Mouse (Mus musculus): Measurements from ENCODE around the gene Zfp853. TPM values are rescaled to one million over a fixed set of nuclear protein-coding genes. Genes with fewer than 3 reads are reported as not detected.

Zfp853 gene
- polyA plus RNA-seq, 1 experiment from 2014 or later, result not detected

- Histone ChIP-seq H3K4me1 (replicated peaks; ENCODE audit: control insufficient read depth, insufficient read depth, low read length) (no peaks in the 10 kb centered on the region), H3K9me3 (ENCODE audit: control insufficient read depth, low read length) (no peaks in the 10 kb centered on the region), H3K27ac (ENCODE audit: low read depth) (no peak overlapping the region), H3K4me2 (ENCODE audit: low read length) (no peak overlapping the region), H3K36me3 (ENCODE audit: control insufficient read depth, insufficient read depth, low read length) (peaks cover 66% of the 10 kb centered on the region), H3K27me3 (replicated peaks; ENCODE audit: control insufficient read depth, insufficient read depth, low read length) (no peaks in the 10 kb centered on the region), H3K4me3 (ENCODE audit: low read depth, low read length) (no peak overlapping the region), H3K9ac (ENCODE audit: low read length) (no peak overlapping the region)
- ATAC-seq (replicated peaks; ENCODE audit: low FRiP score, low TSS enrichment, low read depth) (no peak), DNase-seq (ENCODE audit: low spot score) (no peak)
- WGBS, result 77% methylated on average over 8 of the region's 8 CpGs
These were observed 7.9 kb upstream of the Zfp853 start for GRCm38 (mm10) chr5:143301296-143301695.

GRCm38 (mm10) chr5:143299686-143300085 lies 6.3 kb upstream of the Zfp853 start:
- Histone ChIP-seq H3K4me2 (ENCODE audit: low read length) (no peak overlapping the region), H3K9me3 (ENCODE audit: control insufficient read depth, low read length) (no peaks in the 10 kb centered on the region), H3K27ac (ENCODE audit: low read depth) (no peak overlapping the region), H3K36me3 (ENCODE audit: control insufficient read depth, insufficient read depth, low read length) (peaks cover 51% of the 10 kb centered on the region), H3K4me3 (ENCODE audit: low read depth, low read length) (no peak overlapping the region), H3K4me1 (replicated peaks; ENCODE audit: control insufficient read depth, insufficient read depth, low read length) (no peaks in the 10 kb centered on the region), H3K27me3 (replicated peaks; ENCODE audit: control insufficient read depth, insufficient read depth, low read length) (no peaks in the 10 kb centered on the region), H3K9ac (ENCODE audit: low read length) (no peak overlapping the region)
- 89% methylated on average over 4 of the region's 4 CpGs for WGBS
- no peak for ATAC-seq (replicated peaks; ENCODE audit: low FRiP score, low TSS enrichment, low read depth)
- peak; percentile 80 for DNase-seq (ENCODE audit: low spot score)

GRCm38 (mm10) chr5:143298391-143298790 lies 5.0 kb upstream of the Zfp853 start:
- ATAC-seq (replicated peaks; ENCODE audit: low FRiP score, low TSS enrichment, low read depth), result no peak
- H3K9me3 ChIP-seq (ENCODE audit: control insufficient read depth, low read length), result no peaks in the 10 kb centered on the region

DNA sequence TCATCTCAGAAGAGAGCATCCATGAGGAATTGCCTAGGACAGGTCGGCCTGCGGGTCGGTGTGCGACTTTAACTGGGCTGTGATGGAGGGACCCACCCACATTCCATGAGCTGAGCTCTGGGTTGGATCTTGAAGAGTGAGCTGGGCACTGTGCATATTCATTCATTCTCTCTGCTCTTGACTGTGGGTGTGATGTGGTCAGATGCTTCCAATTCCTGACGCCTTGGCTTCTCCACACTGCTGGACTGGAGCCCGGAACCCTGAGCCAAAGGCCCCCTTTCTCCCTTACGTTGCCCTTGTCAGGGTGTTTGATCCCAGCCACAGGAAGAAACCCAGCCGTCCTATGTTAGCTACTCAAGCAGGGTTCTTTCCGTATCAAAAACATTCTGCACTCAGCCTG lies 4.6 kb upstream of the Zfp853 start:
- Histone ChIP-seq H3K4me3 (ENCODE audit: low read depth, low read length) (no peak overlapping the region), H3K36me3 (ENCODE audit: control insufficient read depth, insufficient read depth, low read length) (peaks cover 38% of the 10 kb centered on the region), H3K27me3 (replicated peaks; ENCODE audit: control insufficient read depth, insufficient read depth, low read length) (peaks cover 17% of the 10 kb centered on the region), H3K27ac (ENCODE audit: low read depth) (no peak overlapping the region), H3K9ac (ENCODE audit: low read length) (no peak overlapping the region), H3K4me1 (replicated peaks; ENCODE audit: control insufficient read depth, insufficient read depth, low read length) (no peaks in the 10 kb centered on the region), H3K9me3 (ENCODE audit: control insufficient read depth, low read length) (no peaks in the 10 kb centered on the region), H3K4me2 (ENCODE audit: low read length) (no peak overlapping the region)
- 93% methylated on average over 9 of the region's 9 CpGs for WGBS
- ATAC-seq (replicated peaks; ENCODE audit: low FRiP score, low TSS enrichment, low read depth), result no peak
- no peak for DNase-seq (ENCODE audit: low spot score)

More at GRCm38 (mm10) chr5:143298391-143298790, 5.0 kb upstream of the Zfp853 start:
- WGBS, result 94% methylated on average over 7 of the region's 7 CpGs
- no peak overlapping the region for H3K27ac ChIP-seq (ENCODE audit: low read depth)
- H3K36me3 ChIP-seq (ENCODE audit: control insufficient read depth, insufficient read depth, low read length), result peaks cover 42% of the 10 kb centered on the region
- no peak overlapping the region for H3K9ac ChIP-seq (ENCODE audit: low read length)
- no peak overlapping the region for H3K4me3 ChIP-seq (ENCODE audit: low read depth, low read length)
- no peaks in the 10 kb centered on the region for H3K4me1 ChIP-seq (replicated peaks; ENCODE audit: control insufficient read depth, insufficient read depth, low read length)
- DNase-seq (ENCODE audit: low spot score), result no peak
- H3K4me2 ChIP-seq (ENCODE audit: low read length), result no peak overlapping the region
- peaks cover 13% of the 10 kb centered on the region for H3K27me3 ChIP-seq (replicated peaks; ENCODE audit: control insufficient read depth, insufficient read depth, low read length)

DNA sequence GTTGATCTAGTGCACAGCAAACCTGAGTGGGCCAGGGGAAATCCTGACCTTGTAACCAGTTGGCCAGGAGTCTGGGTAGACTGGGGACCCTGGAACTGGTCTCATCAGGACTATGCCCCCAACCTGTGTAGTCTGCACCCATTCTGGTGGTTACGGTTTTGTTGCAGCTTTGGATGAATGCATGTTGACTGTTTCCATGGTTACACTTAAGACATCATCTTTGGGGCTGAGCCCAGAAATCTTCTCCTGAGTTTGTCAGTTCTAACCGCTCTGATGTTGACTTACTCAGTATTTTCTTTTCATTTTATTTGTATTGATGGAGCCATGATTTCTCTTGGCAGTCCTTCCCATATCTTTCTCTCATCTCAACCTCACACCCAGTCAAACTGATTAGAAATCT lies 1.9 kb upstream of the Zfp853 start:
- H3K4me1 ChIP-seq (replicated peaks; ENCODE audit: control insufficient read depth, insufficient read depth, low read length), result no peaks in the 10 kb centered on the region
- 89% methylated on average over 2 of the region's 2 CpGs for WGBS
- no peaks in the 10 kb centered on the region for H3K9me3 ChIP-seq (ENCODE audit: control insufficient read depth, low read length)
- no peak for DNase-seq (ENCODE audit: low spot score)
- H3K9ac ChIP-seq (ENCODE audit: low read length), result no peak overlapping the region
- H3K36me3 ChIP-seq (ENCODE audit: control insufficient read depth, insufficient read depth, low read length), result peaks cover 15% of the 10 kb centered on the region
- no peak overlapping the region for H3K4me3 ChIP-seq (ENCODE audit: low read depth, low read length)
- H3K27me3 ChIP-seq (replicated peaks; ENCODE audit: control insufficient read depth, insufficient read depth, low read length), result peaks cover 42% of the 10 kb centered on the region
- no peak overlapping the region for H3K4me2 ChIP-seq (ENCODE audit: low read length)
- H3K27ac ChIP-seq (ENCODE audit: low read depth), result no peak overlapping the region
- no peak for ATAC-seq (replicated peaks; ENCODE audit: low FRiP score, low TSS enrichment, low read depth)

DNA sequence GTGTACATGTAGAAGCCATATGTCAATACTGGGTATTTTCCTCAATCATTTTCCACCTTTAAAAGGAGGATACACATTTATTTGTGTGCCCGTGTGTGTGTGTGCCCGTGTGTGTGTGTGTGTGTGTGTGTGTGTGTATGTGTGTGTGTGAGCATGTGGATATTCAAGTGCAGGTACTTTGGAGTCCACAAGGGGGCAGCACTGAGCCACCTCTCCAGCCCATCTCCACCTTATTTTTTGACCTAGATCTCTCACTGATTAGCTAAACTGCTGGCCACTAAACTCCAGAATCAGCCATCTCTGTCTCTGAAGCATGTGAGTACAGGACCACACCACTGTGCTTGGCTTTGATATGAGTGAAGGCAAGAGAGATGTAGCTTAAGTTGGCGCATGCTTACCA lies 1.4 kb upstream of the Zfp853 start:
- no peak overlapping the region for H3K4me2 ChIP-seq (ENCODE audit: low read length)
- H3K36me3 ChIP-seq (ENCODE audit: control insufficient read depth, insufficient read depth, low read length), result peaks cover 11% of the 10 kb centered on the region
- ATAC-seq (replicated peaks; ENCODE audit: low FRiP score, low TSS enrichment, low read depth), result no peak
- no peak overlapping the region for H3K4me3 ChIP-seq (ENCODE audit: low read depth, low read length)
- no peaks in the 10 kb centered on the region for H3K4me1 ChIP-seq (replicated peaks; ENCODE audit: control insufficient read depth, insufficient read depth, low read length)
- DNase-seq (ENCODE audit: low spot score), result no peak
- H3K27me3 ChIP-seq (replicated peaks; ENCODE audit: control insufficient read depth, insufficient read depth, low read length), result peaks cover 47% of the 10 kb centered on the region
- H3K27ac ChIP-seq (ENCODE audit: low read depth), result no peak overlapping the region
- WGBS, result 91% methylated on average over 3 of the region's 3 CpGs
- H3K9ac ChIP-seq (ENCODE audit: low read length), result no peak overlapping the region
- no peaks in the 10 kb centered on the region for H3K9me3 ChIP-seq (ENCODE audit: control insufficient read depth, low read length)

GRCm38 (mm10) chr5:143292879-143293278 lies 544 bp downstream of the Zfp853 start:
- WGBS, result 2% methylated on average over 17 of the region's 19 CpGs
- DNase-seq (ENCODE audit: low spot score), result peak; percentile 60
- Histone ChIP-seq H3K27me3 (replicated peaks; ENCODE audit: control insufficient read depth, insufficient read depth, low read length) (peaks cover 66% of the 10 kb centered on the region), H3K9me3 (ENCODE audit: control insufficient read depth, low read length) (no peaks in the 10 kb centered on the region), H3K9ac (ENCODE audit: low read length) (peak overlapping the region; percentile 44), H3K4me3 (ENCODE audit: low read depth, low read length) (peak overlapping the region; percentile 45), H3K4me1 (replicated peaks; ENCODE audit: control insufficient read depth, insufficient read depth, low read length) (no peaks in the 10 kb centered on the region), H3K36me3 (ENCODE audit: control insufficient read depth, insufficient read depth, low read length) (no peaks in the 10 kb centered on the region), H3K27ac (ENCODE audit: low read depth) (no peak overlapping the region), H3K4me2 (ENCODE audit: low read length) (peak overlapping the region; percentile 82)
- no peak for ATAC-seq (replicated peaks; ENCODE audit: low FRiP score, low TSS enrichment, low read depth)

DNA sequence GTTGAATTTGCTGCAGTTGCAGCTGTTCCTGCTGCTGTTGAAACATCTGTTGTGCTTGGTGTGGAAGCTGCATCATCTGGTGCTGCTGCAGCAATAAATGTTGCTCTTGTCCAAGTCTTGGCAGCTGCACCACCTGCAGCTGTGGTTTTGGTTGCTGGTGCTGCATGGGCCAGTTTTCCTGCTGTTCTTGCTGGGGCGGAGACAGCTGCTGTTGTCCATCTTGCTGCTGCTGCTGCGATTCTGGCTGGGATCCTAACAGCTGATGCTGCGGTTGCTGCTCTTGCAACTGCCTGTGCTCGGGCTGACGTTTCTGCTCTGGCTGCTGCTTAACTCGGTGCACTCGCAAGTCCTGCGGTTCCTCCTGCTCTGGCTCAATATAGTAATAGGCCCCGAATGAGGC lies 4.1 kb downstream of the Zfp853 start:
- Histone ChIP-seq H3K27me3 (replicated peaks; ENCODE audit: control insufficient read depth, insufficient read depth, low read length) (peaks cover 85% of the 10 kb centered on the region), H3K27ac (ENCODE audit: low read depth) (no peak overlapping the region), H3K4me1 (replicated peaks; ENCODE audit: control insufficient read depth, insufficient read depth, low read length) (no peaks in the 10 kb centered on the region), H3K9me3 (ENCODE audit: control insufficient read depth, low read length) (no peaks in the 10 kb centered on the region), H3K4me2 (ENCODE audit: low read length) (no peak overlapping the region), H3K36me3 (ENCODE audit: control insufficient read depth, insufficient read depth, low read length) (no peaks in the 10 kb centered on the region), H3K4me3 (ENCODE audit: low read depth, low read length) (no peak overlapping the region), H3K9ac (ENCODE audit: low read length) (no peak overlapping the region)
- WGBS, result 80% methylated on average over 9 of the region's 9 CpGs
- no peak for ATAC-seq (replicated peaks; ENCODE audit: low FRiP score, low TSS enrichment, low read depth)
- no peak for DNase-seq (ENCODE audit: low spot score)

DNA sequence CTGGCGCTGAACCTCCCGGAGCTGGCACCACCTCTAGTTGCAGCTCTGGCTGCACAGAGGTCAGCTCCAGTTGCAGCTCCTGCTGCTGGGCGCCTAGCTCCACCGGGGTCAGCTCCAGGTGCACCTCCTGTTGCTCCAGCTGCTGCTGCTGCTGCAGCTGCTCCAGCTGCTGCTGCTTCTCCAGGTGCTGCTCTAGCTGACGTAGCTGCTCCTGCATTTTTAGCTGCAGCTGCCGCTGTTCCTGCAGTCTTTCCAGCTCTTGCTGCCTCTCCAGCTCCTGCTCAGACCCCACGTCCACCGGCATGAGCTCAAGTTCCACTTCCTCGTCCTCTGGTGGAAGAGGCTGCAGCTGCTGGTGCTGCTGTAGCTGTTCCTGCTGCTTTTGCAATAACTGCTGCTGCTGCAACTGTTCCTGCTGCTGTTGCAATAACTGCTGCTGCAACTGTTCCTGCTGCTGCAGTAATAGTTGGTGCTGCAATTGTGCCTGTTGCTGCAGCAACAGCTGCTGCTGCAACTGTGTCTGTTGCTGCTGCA lies 5.0 kb downstream of the Zfp853 start:
- ATAC-seq (replicated peaks; ENCODE audit: low FRiP score, low TSS enrichment, low read depth), result no peak

More for the DNA sequence above, 5.0 kb downstream of the Zfp853 start:
- H3K27me3 ChIP-seq (replicated peaks; ENCODE audit: control insufficient read depth, insufficient read depth, low read length), result peaks cover 78% of the 10 kb centered on the region
- no peaks in the 10 kb centered on the region for H3K9me3 ChIP-seq (ENCODE audit: control insufficient read depth, low read length)
- peak overlapping the region; percentile 48 for H3K4me2 ChIP-seq (ENCODE audit: low read length)
- H3K4me3 ChIP-seq (ENCODE audit: low read depth, low read length), result peak overlapping the region; percentile 25
- no peaks in the 10 kb centered on the region for H3K36me3 ChIP-seq (ENCODE audit: control insufficient read depth, insufficient read depth, low read length)
- H3K9ac ChIP-seq (ENCODE audit: low read length), result no peak overlapping the region
- no peak for DNase-seq (ENCODE audit: low spot score)
- no peak overlapping the region for H3K27ac ChIP-seq (ENCODE audit: low read depth)
- H3K4me1 ChIP-seq (replicated peaks; ENCODE audit: control insufficient read depth, insufficient read depth, low read length), result no peaks in the 10 kb centered on the region
- WGBS, result 11% methylated on average over 9 of the region's 9 CpGs
